Mouse (Mus musculus): ENCODE results near the gene Slc9a3.

Slc9a3 gene

GRCm38 (mm10) chr13:74121141-74121602 lies at the start of gene Slc9a3:
Gene Slc9a3 (plus strand): TSS chr13:74121457.
- DNase-seq (ENCODE audit: low read depth, low spot score): no peak

DNA sequence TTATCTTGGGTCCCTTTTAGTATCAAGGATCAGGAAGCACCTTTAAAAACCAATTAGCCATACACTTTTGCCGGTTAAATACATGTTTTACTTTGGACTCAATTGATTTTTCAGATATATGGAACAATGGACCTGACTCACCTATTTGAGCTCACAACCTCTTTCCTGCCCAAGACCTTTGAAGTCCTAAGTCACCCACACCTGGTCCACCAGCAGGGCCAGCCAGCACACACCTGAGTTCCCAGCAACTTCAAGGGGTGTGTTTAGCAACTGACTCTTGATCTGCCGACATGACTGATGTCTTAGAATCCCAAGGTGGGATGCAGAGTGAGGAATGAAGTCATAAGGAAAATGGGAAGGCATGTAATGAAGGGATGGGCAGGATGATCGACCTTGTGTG lies 49.5 kb upstream of the Slc9a3 start:
- no peak for DNase-seq (ENCODE audit: low read depth, low spot score)

DNA sequence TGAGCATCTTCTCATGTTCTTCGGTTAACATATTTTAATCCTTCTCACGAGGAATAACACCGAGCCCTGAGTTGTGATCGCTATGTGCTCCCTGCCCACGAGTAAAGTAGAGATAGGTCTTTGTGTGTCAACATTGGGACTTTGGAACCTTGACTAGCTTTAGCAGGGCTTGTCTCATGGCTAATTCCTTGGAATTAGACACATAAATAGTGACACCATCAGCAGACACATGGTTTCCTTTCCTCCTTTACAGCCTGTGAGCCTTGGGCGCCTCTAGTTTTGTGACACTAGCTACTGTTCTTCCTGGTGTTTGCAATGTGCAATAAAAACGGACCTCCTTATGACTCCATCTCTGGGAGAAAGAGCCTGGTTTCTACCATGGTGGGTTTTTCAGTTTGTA lies 47.9 kb upstream of the Slc9a3 start:
- no peak for DNase-seq (ENCODE audit: low read depth, low spot score)

DNA sequence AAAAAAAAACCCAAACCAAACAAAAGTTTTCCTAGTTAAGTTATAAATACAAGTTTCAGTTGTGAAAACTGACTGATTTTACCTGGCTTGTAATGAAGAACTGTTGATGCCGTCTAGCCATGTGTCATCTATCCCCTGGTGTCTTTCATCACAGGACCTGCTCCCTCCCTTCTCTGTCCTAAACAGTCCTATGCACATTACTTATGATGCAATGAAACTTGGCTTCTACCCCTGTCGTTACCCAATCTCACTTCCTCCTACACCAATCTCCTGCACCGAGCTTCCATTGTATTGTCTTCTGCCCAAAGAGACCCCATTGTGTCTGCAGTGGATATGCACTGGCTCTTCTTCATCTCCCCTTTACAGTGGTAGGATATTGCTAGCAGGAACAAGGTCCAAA lies 31.0 kb upstream of the Slc9a3 start:
- no peak for DNase-seq (ENCODE audit: low read depth, low spot score)

GRCm38 (mm10) chr13:74095936-74096335 lies 25.3 kb upstream of the Slc9a3 start:
- DNase-seq (ENCODE audit: low read depth, low spot score): no peak

DNA sequence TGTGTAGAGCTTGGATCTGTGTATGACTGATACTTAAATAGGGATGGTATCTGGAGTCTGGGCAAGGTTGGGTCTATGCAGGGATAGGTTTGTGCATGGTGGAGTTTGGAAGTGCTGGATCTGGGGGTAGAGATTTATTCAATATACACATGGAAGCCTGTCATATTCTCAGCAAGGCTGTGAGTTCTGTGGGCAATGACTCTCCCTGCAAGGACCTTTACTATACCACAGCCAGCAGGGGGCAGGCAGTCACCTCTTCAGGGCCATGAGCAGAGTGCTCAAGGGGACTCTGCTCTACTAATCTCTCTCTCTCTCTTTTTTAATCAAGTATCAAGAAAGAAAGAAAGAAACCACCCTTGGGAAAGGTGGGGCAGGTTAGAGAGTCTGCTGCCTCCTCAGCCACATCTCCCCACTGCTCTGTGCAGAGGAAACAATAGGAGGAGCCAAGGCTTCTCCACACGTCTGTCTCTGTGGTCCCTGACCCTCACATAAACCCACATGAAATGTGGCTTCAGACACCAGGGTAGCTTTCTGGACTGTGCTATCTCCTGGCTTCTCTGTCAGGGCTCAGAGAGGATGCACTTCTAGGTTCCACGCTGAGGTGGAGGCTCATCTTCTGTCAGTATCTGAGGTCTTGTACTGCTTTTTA lies 24.4 kb upstream of the Slc9a3 start:
- peak; percentile 75 for DNase-seq (ENCODE audit: low read depth, low spot score)

- no peak for DNase-seq (ENCODE audit: low read depth, low spot score)
Measured at GRCm38 (mm10) chr13:74098913-74099312, 22.3 kb upstream of the Slc9a3 start.

DNA sequence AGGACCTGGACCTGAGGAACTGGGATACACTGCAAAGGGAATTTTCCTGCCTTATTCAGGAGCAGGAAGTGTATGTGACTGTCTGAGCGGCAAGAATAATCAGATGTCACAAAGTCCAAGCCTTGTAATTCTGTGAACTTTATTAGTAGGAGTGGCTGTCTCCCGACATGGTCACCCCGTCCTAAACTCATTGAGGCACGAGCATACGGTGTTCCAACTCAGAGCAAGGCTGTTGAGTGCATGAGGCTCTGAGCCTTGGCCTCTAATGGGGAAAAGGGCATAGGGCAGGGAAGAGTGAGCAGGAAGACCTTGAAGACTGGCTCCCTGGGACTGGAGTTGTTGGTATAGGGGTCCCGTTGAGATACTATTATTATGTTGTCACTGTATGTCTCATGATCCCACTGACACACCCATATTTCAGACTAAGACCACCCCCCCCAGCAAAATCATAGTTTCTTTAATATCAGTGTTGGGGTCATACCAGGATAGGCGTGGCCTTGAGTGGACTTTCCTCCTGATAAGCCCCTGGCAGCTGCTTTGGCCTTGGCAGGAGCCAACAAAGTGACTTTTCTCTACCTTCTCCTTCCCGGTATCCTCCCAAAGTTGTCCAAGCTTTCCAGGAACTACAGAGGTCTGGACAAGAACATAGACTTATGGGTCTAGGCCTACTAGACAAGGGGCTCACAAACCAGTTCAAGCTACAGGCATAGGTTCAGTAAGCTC lies 19.0 kb upstream of the Slc9a3 start:
- no peak for DNase-seq (ENCODE audit: low read depth, low spot score)

- DNase-seq (ENCODE audit: low read depth, low spot score): no peak
Measured at GRCm38 (mm10) chr13:74102831-74103582, 18.2 kb upstream of the Slc9a3 start.

DNA sequence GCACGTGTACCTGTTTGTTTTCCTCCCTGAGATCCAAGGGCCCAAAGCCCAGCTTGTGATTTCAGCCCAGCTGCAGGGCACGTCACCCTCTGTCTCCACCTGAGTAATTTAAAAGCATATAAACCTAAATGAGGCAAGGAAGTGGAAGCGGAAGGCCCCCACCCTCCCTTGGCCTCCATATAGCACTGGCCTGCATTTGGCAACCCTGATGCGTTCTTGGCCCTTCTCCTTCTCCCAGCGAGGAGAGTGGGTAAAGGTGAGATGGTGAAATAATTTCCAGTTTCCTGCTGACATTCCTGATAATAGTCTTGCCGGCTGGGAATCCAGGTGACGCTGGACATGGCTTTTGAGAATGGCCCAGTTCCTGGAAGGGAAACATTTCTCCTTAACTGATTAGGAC lies 16.8 kb upstream of the Slc9a3 start:
- no peak for DNase-seq (ENCODE audit: low read depth, low spot score)

DNA sequence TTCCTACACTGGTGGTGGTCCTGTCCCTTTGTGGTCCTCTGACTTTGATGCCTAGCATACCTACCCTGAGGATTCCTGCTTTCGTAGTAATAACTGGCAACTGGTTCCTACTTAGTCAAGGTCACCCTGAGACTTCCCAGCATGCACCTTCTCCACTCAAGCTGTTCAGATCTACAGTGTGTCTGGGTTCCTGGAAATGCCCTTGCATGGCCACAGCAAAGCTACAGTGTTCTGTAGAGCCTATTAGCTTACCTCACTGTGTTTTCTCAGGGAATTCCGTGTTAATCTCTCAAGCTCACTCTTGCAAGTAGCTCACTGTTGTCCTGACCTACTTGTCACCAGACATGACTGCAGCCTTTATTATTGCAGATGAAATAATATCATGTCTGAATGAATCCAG lies 13.8 kb upstream of the Slc9a3 start:
- no peak for DNase-seq (ENCODE audit: low read depth, low spot score)

- no peak for DNase-seq (ENCODE audit: low read depth, low spot score)
Measured at GRCm38 (mm10) chr13:74112593-74112992, 8.7 kb upstream of the Slc9a3 start.

DNA sequence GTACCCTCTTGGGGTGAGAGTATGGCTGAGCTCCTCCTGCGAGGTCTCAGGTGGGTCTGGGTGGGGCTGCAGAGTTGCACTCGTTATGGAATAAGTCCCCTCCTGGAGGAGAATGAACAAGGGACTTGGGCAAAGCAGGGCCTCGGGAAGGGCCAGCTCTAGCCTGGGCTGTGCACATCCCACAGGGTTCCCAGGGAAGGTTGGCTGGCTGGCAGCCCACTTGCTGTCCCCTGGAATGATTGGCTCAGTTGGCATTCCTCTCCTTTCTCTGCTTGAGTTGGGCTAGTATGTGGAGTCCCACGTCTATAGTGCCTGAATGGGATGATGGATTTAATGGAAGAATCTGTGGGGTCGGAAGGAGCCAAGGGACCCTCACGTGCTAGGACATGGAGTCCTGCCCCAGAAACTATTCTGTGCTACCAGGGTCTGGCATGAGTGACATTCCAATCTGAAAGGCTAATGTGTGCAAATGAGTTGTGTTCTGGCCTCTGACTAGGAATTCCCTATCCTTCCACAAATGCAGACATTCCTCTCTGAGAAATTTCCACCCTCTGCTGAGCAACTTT lies 7.5 kb upstream of the Slc9a3 start:
- DNase-seq (ENCODE audit: low read depth, low spot score): no peak

DNA sequence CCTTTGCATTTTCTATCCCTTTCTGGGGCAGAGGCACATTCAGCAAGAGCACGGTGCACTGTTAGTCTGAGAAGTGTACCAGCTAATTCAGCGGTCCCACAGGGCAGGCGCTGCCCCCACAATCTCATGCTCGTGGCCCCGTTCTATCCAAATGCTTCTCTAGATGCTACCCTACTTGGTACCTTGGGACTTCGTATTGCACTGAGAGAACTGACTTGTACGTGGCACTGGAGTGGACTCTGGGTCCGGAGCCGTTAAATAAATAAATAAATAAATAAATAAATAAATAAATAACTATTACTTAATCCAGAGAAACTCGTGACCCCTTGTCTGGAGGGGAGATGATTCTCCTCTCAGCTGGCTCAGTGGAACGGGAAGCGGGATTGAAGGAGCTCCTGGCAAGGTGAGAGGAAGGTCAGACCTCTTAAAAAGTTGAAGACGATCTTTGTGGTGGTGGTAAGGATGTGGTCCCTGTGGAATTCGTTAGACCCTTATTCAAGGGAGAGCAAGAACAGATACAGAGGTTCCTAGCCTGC lies 606 bp downstream of the Slc9a3 start:
- no peak for DNase-seq (ENCODE audit: low read depth, low spot score)

DNA sequence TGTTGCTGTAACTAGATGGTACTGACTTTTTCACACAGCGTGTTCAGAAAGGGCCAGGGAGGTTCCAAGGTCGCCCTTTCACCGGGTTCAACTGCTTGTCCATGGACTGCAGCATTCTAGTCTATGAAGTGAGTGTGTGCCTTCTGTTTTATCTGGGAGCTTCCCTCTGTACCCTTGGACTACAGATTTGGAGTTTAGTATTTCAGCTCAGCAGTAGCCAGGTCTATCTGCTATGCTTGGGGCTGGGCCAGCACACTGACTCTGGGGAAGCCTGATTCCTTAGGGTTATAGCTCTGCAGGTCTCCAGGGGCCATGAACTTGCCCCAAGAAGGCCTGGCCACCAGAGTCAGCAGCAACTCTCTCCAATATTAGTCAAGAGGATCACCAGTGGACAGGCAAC lies 1.4 kb downstream of the Slc9a3 start:
- DNase-seq (ENCODE audit: low read depth, low spot score): no peak

GRCm38 (mm10) chr13:74127571-74127970 lies 6.3 kb downstream of the Slc9a3 start:
- DNase-seq (ENCODE audit: low read depth, low spot score): no peak

GRCm38 (mm10) chr13:74129909-74130308 lies 8.7 kb downstream of the Slc9a3 start:
- no peak for DNase-seq (ENCODE audit: low read depth, low spot score)

- peak; percentile 7 for DNase-seq (ENCODE audit: low read depth, low spot score)
Measured at GRCm38 (mm10) chr13:74138906-74139647, 17.8 kb downstream of the Slc9a3 start.

- no peak for DNase-seq (ENCODE audit: low read depth, low spot score)
Measured at GRCm38 (mm10) chr13:74140793-74141192, 19.5 kb downstream of the Slc9a3 start.

DNA sequence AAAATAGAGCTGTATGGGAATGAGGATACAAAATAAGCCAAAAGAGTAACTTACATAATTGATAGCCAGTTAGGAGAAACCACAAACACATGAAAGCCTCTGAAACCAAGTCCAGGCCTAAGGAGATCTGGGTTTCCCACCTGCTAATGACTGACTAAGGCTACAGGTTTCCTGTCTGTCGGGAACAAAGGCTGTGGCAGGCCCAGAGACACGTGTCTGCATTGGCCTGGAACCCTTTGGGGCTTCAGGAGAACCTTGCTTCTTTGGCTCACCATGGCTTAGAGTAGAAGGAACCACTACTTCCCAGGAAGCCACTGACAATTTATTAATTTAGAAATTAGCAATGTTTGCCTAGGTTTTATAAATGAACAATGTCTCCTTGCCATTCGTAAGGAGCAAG lies 22.0 kb downstream of the Slc9a3 start:
- no peak for DNase-seq (ENCODE audit: low read depth, low spot score)

All from 3T3-L1 (cell line).